Mouse (Mus musculus) embryo, embryonic 10 days (tissue): ENCODE measurements around the gene Anks1b.
A peak's percentile ranks its signal among the peaks of the same experiment; 100 is the strongest.

Experiments
- DNase-seq: peaks from one replicate; pipeline ENCODE4 v3.0.0-alpha.2; 2015; ENCODE audit warnings: low spot score

Gene Anks1b

GRCm38 (mm10) chr10:89873146-89873950 lies at the start of gene Anks1b:
TSS of gene Anks1b (plus strand) at chr10:89873509.
- peak; percentile 66 for DNase-seq

GRCm38 (mm10) chr10:89823906-89824305 lies 49.4 kb upstream of the Anks1b start:
- peak; percentile 45 for DNase-seq

- DNase-seq: no peak
Observed at GRCm38 (mm10) chr10:89826896-89827295, 46.4 kb upstream of the Anks1b start.

- DNase-seq: no peak
Observed at GRCm38 (mm10) chr10:89832334-89832733, 41.0 kb upstream of the Anks1b start.

- no peak for DNase-seq
Observed at GRCm38 (mm10) chr10:89833166-89833565, 40.1 kb upstream of the Anks1b start.

- no peak for DNase-seq
Observed at GRCm38 (mm10) chr10:89837476-89837875, 35.8 kb upstream of the Anks1b start.

- no peak for DNase-seq
Observed at GRCm38 (mm10) chr10:89838834-89839233, 34.5 kb upstream of the Anks1b start.

GRCm38 (mm10) chr10:89850951-89851350 lies 22.4 kb upstream of the Anks1b start:
- DNase-seq: no peak

GRCm38 (mm10) chr10:89855251-89855875 lies 17.9 kb upstream of the Anks1b start:
- DNase-seq: no peak

- no peak for DNase-seq
Observed at GRCm38 (mm10) chr10:89856286-89856685, 17.0 kb upstream of the Anks1b start.

- DNase-seq: no peak
Observed at GRCm38 (mm10) chr10:89868211-89868610, 5.1 kb upstream of the Anks1b start.

- DNase-seq: no peak
Observed at GRCm38 (mm10) chr10:89868836-89869235, 4.5 kb upstream of the Anks1b start.

GRCm38 (mm10) chr10:89872501-89873145 lies 686 bp upstream of the Anks1b start:
- peak; percentile 72 for DNase-seq

- DNase-seq: no peak
Observed at GRCm38 (mm10) chr10:89874036-89874435, 727 bp downstream of the Anks1b start.

GRCm38 (mm10) chr10:89883561-89883960 lies 10.3 kb downstream of the Anks1b start:
- DNase-seq: no peak

GRCm38 (mm10) chr10:89902720-89903337 lies 29.5 kb downstream of the Anks1b start:
- DNase-seq: no peak

- DNase-seq: no peak
Observed at GRCm38 (mm10) chr10:89911889-89912288, 38.6 kb downstream of the Anks1b start.

GRCm38 (mm10) chr10:89913174-89913573 lies 39.9 kb downstream of the Anks1b start:
- no peak for DNase-seq

GRCm38 (mm10) chr10:89917141-89917540 lies 43.8 kb downstream of the Anks1b start:
- no peak for DNase-seq

GRCm38 (mm10) chr10:89921965-89922364 lies 48.7 kb downstream of the Anks1b start:
- no peak for DNase-seq

GRCm38 (mm10) chr10:89942180-89942579 lies 68.9 kb downstream of the Anks1b start:
- DNase-seq: no peak

- DNase-seq: no peak
Observed at GRCm38 (mm10) chr10:89946636-89947349, 73.5 kb downstream of the Anks1b start.
